Mouse (Mus musculus) kidney, adult 2 months (tissue): ENCODE measurements at regions not wholly inside any gene's neighbourhood (a gene's known extent, or its start where the extent isn't known, plus 50 kb on each side); places are given as distances from the start of the nearest gene placed in this dataset.

ENCODE experiments used
- CTCF ChIP-seq: fragments of 200-500 bp; conservative IDR thresholded peaks from 2 replicates; pipeline ENCODE4 v1.5.1; 2011; ENCODE audit warnings: low read depth, mild to moderate bottlenecking, control low read depth, low read length, moderate library complexity, mixed read lengths; ENCODE audit not compliant: insufficient read depth, insufficient read length
- POLR2A ChIP-seq: fragments of 200-500 bp; IDR thresholded peaks from one replicate; pipeline ENCODE4 v1.6.1; 2011; ENCODE audit warnings: low read depth, low read length, control low read depth

DNA sequence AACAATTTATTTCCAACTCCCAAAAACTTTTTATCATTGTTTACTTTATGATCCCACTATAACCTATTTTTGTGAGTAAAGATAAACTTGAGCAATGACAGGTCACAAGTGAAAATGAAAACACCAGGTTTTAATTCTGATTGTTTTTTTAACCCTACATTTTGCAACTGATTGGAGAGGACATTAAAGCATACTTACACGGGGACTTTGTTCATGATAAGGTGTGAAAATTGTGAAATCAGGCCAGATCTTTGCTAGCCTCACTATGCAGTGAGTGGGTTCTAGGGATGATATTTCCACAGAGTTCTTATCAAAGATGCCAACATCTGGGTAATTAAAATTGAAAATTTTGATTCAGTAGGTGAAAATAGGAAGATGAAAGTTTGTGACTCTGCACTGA lies 56.6 kb upstream of the Apob start:
- TF ChIP-seq POLR2A (no peak), CTCF (no peak)
